Mouse (Mus musculus) liver, embryonic 18 days (tissue): ENCODE measurements around the gene Uckl1. TPM values are rescaled to one million over a fixed set of nuclear protein-coding genes. Genes with fewer than 3 reads are reported as not detected.

Source experiments
- polyA plus RNA-seq: library from polyadenylated mRNA; depleted of rRNA; stranded (reverse); fragments of >200 nt; gene quantifications from 2 replicates; pipeline ENCODE4 v1.2.3, GENCODE M21; 2012; rRNA removed

Gene Uckl1
- 40.3 and 46.7 TPM in 2 replicates for polyA plus RNA-seq

GRCm38 (mm10) chr2:181584411-181584942 lies at the start of gene Uckl1:
Gene Uckl1, minus strand, starts transcription at chr2:181584892.

GRCm38 (mm10) chr2:181598454-181599351 lies 14.0 kb upstream of the Uckl1 start, which contains the start of gene Samd10:
Gene Samd10, minus strand, starts transcription at chr2:181599212.

GRCm38 (mm10) chr2:181592231-181593041 lies 7.7 kb upstream of the Uckl1 start, which contains the start of gene Zfp512b:
Gene Zfp512b, minus strand, starts transcription at chr2:181592803.

GRCm38 (mm10) chr2:181591528-181592085 lies 6.9 kb upstream of the Uckl1 start, which contains the start of gene Prpf6:
Gene Prpf6, plus strand, starts transcription at chr2:181591868.

GRCm38 (mm10) chr2:181520118-181520935 lies 64.4 kb downstream of the Uckl1 start, which contains the start of gene Dnajc5:
Gene Dnajc5, plus strand, starts transcription at chr2:181520485.

Other genes starting within 250 kb of the Uckl1 start
- 9.7 and 10.8 TPM in 2 replicates for gene Zgpat, start 220.0 kb downstream of the Uckl1 start, polyA plus RNA-seq
- gene Arfrp1, start 219.5 kb downstream of the Uckl1 start, polyA plus RNA-seq, result 18.3 and 21.0 TPM in 2 replicates
- 10.6 and 12.7 TPM in 2 replicates for gene Lime1, start 204.8 kb downstream of the Uckl1 start, polyA plus RNA-seq
- gene Zbtb46, start 125.5 kb downstream of the Uckl1 start, polyA plus RNA-seq, result 2.8 and 3.5 TPM in 2 replicates
- not detected in 2 replicates for gene Abhd16b, start 91.7 kb downstream of the Uckl1 start, polyA plus RNA-seq
- gene Tpd52l2, start 87.8 kb downstream of the Uckl1 start, polyA plus RNA-seq, result 32.5 and 33.9 TPM in 2 replicates
- 14.9 and 17.4 TPM in 2 replicates for gene Dnajc5, start 64.4 kb downstream of the Uckl1 start, polyA plus RNA-seq
- gene Prpf6, start 7.0 kb upstream of the Uckl1 start, polyA plus RNA-seq, result 17.8 and 22.9 TPM in 2 replicates
- gene Zfp512b, start 7.9 kb upstream of the Uckl1 start, polyA plus RNA-seq, result 12.5 and 13.4 TPM in 2 replicates
- 3.4 and 3.6 TPM in 2 replicates for gene Samd10, start 14.3 kb upstream of the Uckl1 start, polyA plus RNA-seq
- 0.06 TPM in 1 of 2 replicates, not detected in the other for gene Gm29797, start 72.1 kb upstream of the Uckl1 start, polyA plus RNA-seq
- 7.6 and 7.7 TPM in 2 replicates for gene Sox18, start 86.7 kb upstream of the Uckl1 start, polyA plus RNA-seq
- 4.4 and 5.1 TPM in 2 replicates for gene Tcea2, start 95.4 kb upstream of the Uckl1 start, polyA plus RNA-seq
- 31.3 and 37.0 TPM in 2 replicates for gene Rgs19, start 109.1 kb upstream of the Uckl1 start, polyA plus RNA-seq
- gene Lkaaear1, start 113.5 kb upstream of the Uckl1 start, polyA plus RNA-seq, result not detected in 2 replicates
- gene Oprl1, start 130.1 kb upstream of the Uckl1 start, polyA plus RNA-seq, result 0.10 and 0.14 TPM in 2 replicates
- 0.01 TPM in 1 of 2 replicates, not detected in the other for gene Myt1, start 178.4 kb upstream of the Uckl1 start, polyA plus RNA-seq